ENCODE assay signal across 8 mouse cellular contexts in genomic region chr7:16859902-16860651, GRCm38 (mm10). TPM values are rescaled to one million over a fixed set of nuclear protein-coding genes. Genes with fewer than 3 reads are reported as not detected.
DNase-seq lines count a peak whose midpoint lies in the region; ATAC-seq and TF ChIP-seq lines count a peak whose summit lies in the region.

No protein-coding gene starts in this region.

- H3K4me2 ChIP-seq in intestine, embryonic 14.5 days (ENCODE audit: low read length): no peak overlapping the region
- no peak overlapping the region for H3K4me2 ChIP-seq in intestine, embryonic 15.5 days (replicated peaks)
- no peak overlapping the region for H3K4me2 ChIP-seq in liver, postnatal 0 days (ENCODE audit: low read depth, low read length)

- peak; percentile 87 for DNase-seq in intestine, embryonic 14.5 days (ENCODE audit: low spot score)
- peak; percentile 76 to 78 for DNase-seq in B cell, adult 2 months
- DNase-seq in MEL (ENCODE audit: low read depth, low spot score): peak; percentile 82
- peak; percentile 84 for DNase-seq in embryo, embryonic 10.5 days (ENCODE audit: low spot score)
- peak; percentile 67 for DNase-seq in liver, postnatal 0 days
- DNase-seq in telencephalon, adult 2 months (ENCODE audit: low read depth, low spot score): peak; percentile 33
- no peak for DNase-seq in ovary, adult 18-20 months (ENCODE audit: low spot score)

- no peaks in the 10 kb centered on the region for H3K4me1 ChIP-seq in intestine, embryonic 14.5 days (replicated peaks; ENCODE audit: control insufficient read depth, insufficient read depth, low read length)
- no peaks in the 10 kb centered on the region for H3K4me1 ChIP-seq in intestine, embryonic 15.5 days (replicated peaks)
- 0 out of 4 replicates have a peak, but pooled peaks cover 0 to 3% of the 10 kb centered on the region in 2 experiments for H3K4me1 ChIP-seq in MEL (ENCODE audit: control insufficient read depth in 1 of 2, insufficient read depth in 2 of 2, low read length in 2 of 2)
- no peaks in the 10 kb centered on the region for H3K4me1 ChIP-seq in liver, postnatal 0 days (ENCODE audit: insufficient read depth)

- no peaks in the 10 kb centered on the region for H3K9me3 ChIP-seq in intestine, embryonic 14.5 days (ENCODE audit: control insufficient read depth, low read length)
- H3K9me3 ChIP-seq in intestine, embryonic 15.5 days: no peaks in the 10 kb centered on the region
- H3K9me3 ChIP-seq in MEL (replicated peaks; ENCODE audit: insufficient read depth, low read length): no peaks in the 10 kb centered on the region
- no peaks in the 10 kb centered on the region for H3K9me3 ChIP-seq in liver, postnatal 0 days (ENCODE audit: low read length)

- TF ChIP-seq CTCF in MEL (IDR thresholded peaks at IDR 0.05 in 2 of 3, conservative IDR thresholded peaks at IDR 0.05 in 1 of 3; ENCODE audit: control insufficient read depth in 1 of 3, insufficient read depth in 1 of 3, low read depth in 2 of 3, low read length in 3 of 3, poor library complexity in 1 of 3, severe bottlenecking in 1 of 3): peak; percentile 52 to 88 (median 75)
- peak; percentile 81 for TF ChIP-seq CTCF in liver, postnatal 0 days (IDR thresholded peaks at IDR 0.05; ENCODE audit: low read depth)

- no peaks in the 10 kb centered on the region for H3K27me3 ChIP-seq in intestine, embryonic 14.5 days (replicated peaks; ENCODE audit: control insufficient read depth, insufficient read depth, low read length)
- no peaks in the 10 kb centered on the region for H3K27me3 ChIP-seq in intestine, embryonic 15.5 days (replicated peaks)
- H3K27me3 ChIP-seq in MEL (ENCODE audit: control insufficient read depth in 1 of 2, insufficient read depth in 2 of 2, low read length in 2 of 2): no peaks in the 10 kb centered on the region
- no peaks in the 10 kb centered on the region for H3K27me3 ChIP-seq in liver, postnatal 0 days (ENCODE audit: insufficient read depth, low read length)

- H3K9ac ChIP-seq in intestine, embryonic 14.5 days (ENCODE audit: low read length): no peak overlapping the region
- no peak overlapping the region for H3K9ac ChIP-seq in intestine, embryonic 15.5 days
- no peak overlapping the region for H3K9ac ChIP-seq in MEL (ENCODE audit: control insufficient read depth, low read depth, low read length, poor library complexity, severe bottlenecking)
- H3K9ac ChIP-seq in liver, postnatal 0 days (replicated peaks): no peak overlapping the region

- no peak for TF ChIP-seq POLR2A in MEL (IDR thresholded peaks at IDR 0.05; ENCODE audit: control insufficient read depth in 1 of 2, insufficient read depth in 1 of 2, low read depth in 1 of 2, low read length in 2 of 2, poor library complexity in 1 of 2)

- no peaks in the 10 kb centered on the region for H3K79me2 ChIP-seq in MEL (ENCODE audit: control insufficient read depth, insufficient read depth, low read length, poor library complexity)

- TF ChIP-seq EP300 in MEL (IDR thresholded peaks at IDR 0.05; ENCODE audit: low read depth in 1 of 2, low read length in 2 of 2): no peak
- TF ChIP-seq EP300 in liver, postnatal 0 days (IDR thresholded peaks at IDR 0.05; ENCODE audit: low read depth): no peak

- H3K27ac ChIP-seq in intestine, embryonic 14.5 days (ENCODE audit: low read depth): no peak overlapping the region
- H3K27ac ChIP-seq in intestine, embryonic 15.5 days: no peak overlapping the region
- no peak overlapping the region for H3K27ac ChIP-seq in MEL (ENCODE audit: control insufficient read depth, low read depth, low read length)
- H3K27ac ChIP-seq in liver, postnatal 0 days (ENCODE audit: low read depth): no peak overlapping the region

- peak; percentile 43 for TF ChIP-seq RAD21 in MEL (IDR thresholded peaks at IDR 0.05; ENCODE audit: low read depth, low read length)

- H3K36me3 ChIP-seq in intestine, embryonic 14.5 days (ENCODE audit: control insufficient read depth, insufficient read depth, low read length): peaks cover 56% of the 10 kb centered on the region
- peaks cover 26% of the 10 kb centered on the region for H3K36me3 ChIP-seq in intestine, embryonic 15.5 days
- 0 out of 4 replicates have a peak, but pooled peaks cover 0 to 2% of the 10 kb centered on the region in 2 experiments for H3K36me3 ChIP-seq in MEL (ENCODE audit: control insufficient read depth in 1 of 2, insufficient read depth in 2 of 2, low read length in 2 of 2)
- H3K36me3 ChIP-seq in liver, postnatal 0 days (replicated peaks; ENCODE audit: insufficient read depth, low read length): peaks cover 28% of the 10 kb centered on the region

- H3K4me3 ChIP-seq in intestine, embryonic 14.5 days (ENCODE audit: low read depth, low read length): no peak overlapping the region
- no peak overlapping the region for H3K4me3 ChIP-seq in intestine, embryonic 15.5 days (replicated peaks)
- no peak overlapping the region for H3K4me3 ChIP-seq in MEL (ENCODE audit: control insufficient read depth in 1 of 2, insufficient read depth in 1 of 2, low read depth in 2 of 2, low read length in 2 of 2)
- H3K4me3 ChIP-seq in liver, postnatal 0 days (ENCODE audit: low read depth, low read length): no peak overlapping the region

- 32% methylated on average over 5 of the region's 5 CpGs for WGBS in intestine, embryonic 14.5 days
- 26% methylated on average over 5 of the region's 5 CpGs for WGBS in intestine, embryonic 15.5 days
- 36% methylated on average over 5 of the region's 5 CpGs for WGBS in liver, postnatal 0 days (ENCODE audit: insufficient replicate concordance)

- ATAC-seq in intestine, embryonic 14.5 days (replicated peaks; ENCODE audit: low FRiP score, low TSS enrichment, low read depth): no peak
- ATAC-seq in intestine, embryonic 15.5 days: no peak
- ATAC-seq in liver, postnatal 0 days: no peak

TF ChIP-seq in MEL, 35 proteins besides CTCF, POLR2A, EP300 and RAD21 (continues in another document):
- TF ChIP-seq MYB (IDR thresholded peaks at IDR 0.05; ENCODE audit: low read depth, low read length): no peak
- TF ChIP-seq SMC3 (IDR thresholded peaks at IDR 0.05; ENCODE audit: low read depth, low read length): peak; percentile 71
- no peak for TF ChIP-seq ZNF384 (IDR thresholded peaks at IDR 0.05; ENCODE audit: low read depth, low read length)
- TF ChIP-seq NRF1 (IDR thresholded peaks at IDR 0.05; ENCODE audit: insufficient read depth, low read depth, low read length, poor library complexity, severe bottlenecking): no peak
- no peak for TF ChIP-seq GATA1 (IDR thresholded peaks at IDR 0.05; ENCODE audit: low read depth, low read length)
- peak; percentile 95 for TF ChIP-seq TBP (IDR thresholded peaks at IDR 0.05; ENCODE audit: low read depth, low read length)
- no peak; the same call in 1 of the 2 replicates for TF ChIP-seq SIN3A (IDR thresholded peaks at IDR 0.05; ENCODE audit: low read length)
- no peak for TF ChIP-seq CHD1 (IDR thresholded peaks at IDR 0.05; ENCODE audit: low read depth, low read length)
- no peak for TF ChIP-seq CHD2 (IDR thresholded peaks at IDR 0.05; ENCODE audit: low read length)
- TF ChIP-seq MEF2A (IDR thresholded peaks at IDR 0.05; ENCODE audit: extremely low read depth, insufficient replicate concordance, low read depth, low read length, poor library complexity, severe bottlenecking): no peak
- TF ChIP-seq MYC (IDR thresholded peaks at IDR 0.05; ENCODE audit: low read depth, low read length): no peak
- TF ChIP-seq ZMIZ1 (IDR thresholded peaks at IDR 0.05; ENCODE audit: low read depth, low read length): no peak

RNA-seq across cellular contexts. Expression of gene Dact3, which starts 15.0 kb away (rescaled TPM):
- 5.3 and 5.5 TPM in 2 replicates for polyA plus RNA-seq in intestine, embryonic 14.5 days (2014; fragmentation: Nextera tagmentation; extraction: Ambion mirVana)
- 3.1 and 3.2 TPM in 2 replicates for polyA plus RNA-seq in intestine, embryonic 15.5 days (2015; fragmentation: Nextera tagmentation; extraction: Ambion mirVana)
- 0.31 and 0.49 TPM in 2 replicates for total RNA-seq in MEL (2012; rRNA removed)
- 1 to 10 TPM in 1 of 2 experiments, not detected in 1; 2.1 TPM for polyA plus RNA-seq in MEL (2012; ENCODE audit: insufficient read depth in 1 of 2, insufficient read length in 2 of 2, low read depth in 1 of 2, low replicate concordance in 2 of 2, missing spikeins in 1 of 2)
- 0.09 TPM in 2 replicates for polyA plus RNA-seq in liver, postnatal 0 days (2015; fragmentation: Nextera tagmentation; extraction: Ambion mirVana)

RNA-seq across cellular contexts. Expression of gene Prkd2, which starts 17.4 kb away (rescaled TPM):
- polyA plus RNA-seq in intestine, embryonic 14.5 days (2014; fragmentation: Nextera tagmentation; extraction: Ambion mirVana): 12.0 and 12.8 TPM in 2 replicates
- 9.7 and 12.5 TPM in 2 replicates for polyA plus RNA-seq in intestine, embryonic 15.5 days (2015; fragmentation: Nextera tagmentation; extraction: Ambion mirVana)
- total RNA-seq in MEL (2012; rRNA removed): 2.1 and 2.9 TPM in 2 replicates
- 1 to 10 TPM in 1 of 2 experiments, not detected in 1; 8.7 TPM for polyA plus RNA-seq in MEL (2012; ENCODE audit: insufficient read depth in 1 of 2, insufficient read length in 2 of 2, low read depth in 1 of 2, low replicate concordance in 2 of 2, missing spikeins in 1 of 2)
- 4.3 and 5.0 TPM in 2 replicates for polyA plus RNA-seq in liver, postnatal 0 days (2015; fragmentation: Nextera tagmentation; extraction: Ambion mirVana)

RNA-seq across cellular contexts. Expression of gene Gng8, which starts 31.5 kb away (rescaled TPM):
- polyA plus RNA-seq in intestine, embryonic 14.5 days (2014; fragmentation: Nextera tagmentation; extraction: Ambion mirVana): 12.5 and 13.9 TPM in 2 replicates
- 7.4 and 8.3 TPM in 2 replicates for polyA plus RNA-seq in intestine, embryonic 15.5 days (2015; fragmentation: Nextera tagmentation; extraction: Ambion mirVana)
- 0.39 TPM in 1 of 2 replicates, not detected in the other for total RNA-seq in MEL (2012; rRNA removed)
- polyA plus RNA-seq in MEL (2012; ENCODE audit: insufficient read depth in 1 of 2, insufficient read length in 2 of 2, low read depth in 1 of 2, low replicate concordance in 2 of 2, missing spikeins in 1 of 2): 1 to 10 TPM in 1 of 2 experiments, not detected in 1; 2.2 TPM
- polyA plus RNA-seq in liver, postnatal 0 days (2015; fragmentation: Nextera tagmentation; extraction: Ambion mirVana): 0.15 and 0.20 TPM in 2 replicates

RNA-seq across cellular contexts. Expression of gene Fkrp, which starts 43.5 kb away (rescaled TPM):
- polyA plus RNA-seq in intestine, embryonic 14.5 days (2014; fragmentation: Nextera tagmentation; extraction: Ambion mirVana): 27.5 and 28.3 TPM in 2 replicates
- polyA plus RNA-seq in intestine, embryonic 15.5 days (2015; fragmentation: Nextera tagmentation; extraction: Ambion mirVana): 25.1 and 25.6 TPM in 2 replicates
- 12.6 and 15.9 TPM in 2 replicates for total RNA-seq in MEL (2012; rRNA removed)
- 10 to 100 TPM in 1 of 2 experiments, not detected in 1; 19.2 TPM for polyA plus RNA-seq in MEL (2012; ENCODE audit: insufficient read depth in 1 of 2, insufficient read length in 2 of 2, low read depth in 1 of 2, low replicate concordance in 2 of 2, missing spikeins in 1 of 2)
- 7.4 and 8.7 TPM in 2 replicates for polyA plus RNA-seq in liver, postnatal 0 days (2015; fragmentation: Nextera tagmentation; extraction: Ambion mirVana)

RNA-seq across cellular contexts. Expression of gene Strn4, which starts 44.4 kb away (rescaled TPM):
- polyA plus RNA-seq in intestine, embryonic 14.5 days (2014; fragmentation: Nextera tagmentation; extraction: Ambion mirVana): 107 and 111 TPM in 2 replicates
- polyA plus RNA-seq in intestine, embryonic 15.5 days (2015; fragmentation: Nextera tagmentation; extraction: Ambion mirVana): 77.3 and 85.5 TPM in 2 replicates
- 54.7 and 55.8 TPM in 2 replicates for total RNA-seq in MEL (2012; rRNA removed)
- 10 to 100 TPM in 1 of 2 experiments, not detected in 1; 93.5 TPM for polyA plus RNA-seq in MEL (2012; ENCODE audit: insufficient read depth in 1 of 2, insufficient read length in 2 of 2, low read depth in 1 of 2, low replicate concordance in 2 of 2, missing spikeins in 1 of 2)
- polyA plus RNA-seq in liver, postnatal 0 days (2015; fragmentation: Nextera tagmentation; extraction: Ambion mirVana): 15.9 and 18.4 TPM in 2 replicates
